Mouse (Mus musculus): ENCODE measurements at regions not wholly inside any gene's neighbourhood (a gene's known extent, or its start where the extent isn't known, plus 50 kb on each side); places are given as distances from the start of the nearest gene placed in this dataset.

DNA sequence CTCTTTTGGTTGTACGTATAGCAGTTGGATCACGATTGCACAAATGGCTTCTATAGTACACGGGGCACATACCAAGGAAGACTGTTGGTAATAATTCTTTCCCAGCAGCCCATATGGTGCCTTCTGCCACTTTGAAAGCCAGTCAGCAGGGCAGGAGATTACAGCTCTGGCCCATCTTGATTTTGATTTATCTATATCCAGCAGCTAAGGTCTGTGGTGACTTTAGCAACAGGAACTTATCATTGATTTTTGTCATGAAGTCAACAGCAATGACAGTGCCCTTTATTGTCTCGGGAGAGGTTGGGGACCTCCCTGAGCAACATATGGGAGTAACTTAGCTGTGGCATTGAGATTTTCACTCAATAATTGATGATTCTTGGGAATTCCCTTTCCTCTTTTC is 64.1 kb upstream of the Tab2 start:
- Histone ChIP-seq H3K4me1 (ENCODE audit: control insufficient read depth in 1 of 2, insufficient read depth in 2 of 2, low read length in 2 of 2) (peaks cover 19 to 46% of the 10 kb centered on the region in 2 experiments), H3K9ac (ENCODE audit: control insufficient read depth, low read depth, low read length, poor library complexity, severe bottlenecking) (no peak overlapping the region), H3K79me2 (ENCODE audit: control insufficient read depth, insufficient read depth, low read length, poor library complexity) (no peaks in the 10 kb centered on the region), H3K9me3 (replicated peaks; ENCODE audit: insufficient read depth, low read length) (no peaks in the 10 kb centered on the region), H3K36me3 (ENCODE audit: control insufficient read depth in 1 of 2, insufficient read depth in 2 of 2, low read length in 2 of 2) (peaks cover 0 to 46% of the 10 kb centered on the region in 2 experiments; a peak in 2 of 4 replicates), H3K27me3 (ENCODE audit: control insufficient read depth in 1 of 2, insufficient read depth in 2 of 2, low read length in 2 of 2) (no peaks in the 10 kb centered on the region), H3K27ac (ENCODE audit: control insufficient read depth, low read depth, low read length) (peak overlapping the region; percentile 75), H3K4me3 (ENCODE audit: control insufficient read depth in 1 of 2, insufficient read depth in 1 of 2, low read depth in 2 of 2, low read length in 2 of 2) (peak overlapping the region; percentile 2 to 18; a peak in 1 of 4 replicates)
- peak; percentile 88 for TF ChIP-seq TAL1 (IDR thresholded peaks at IDR 0.05; ENCODE audit: low read length)
- TF ChIP-seq ZKSCAN1 (IDR thresholded peaks at IDR 0.05; ENCODE audit: low read depth, low read length), result no peak
- peak; percentile 69 for TF ChIP-seq SIN3A (IDR thresholded peaks at IDR 0.05; ENCODE audit: low read length)
- TF ChIP-seq MYC (IDR thresholded peaks at IDR 0.05; ENCODE audit: low read depth, low read length), result 0 out of 2 replicates have a peak, but pooled peaks have one; percentile 45
- TF ChIP-seq USF1 (IDR thresholded peaks at IDR 0.05; ENCODE audit: low read depth, low read length), result no peak
- TF ChIP-seq ZC3H11A (IDR thresholded peaks at IDR 0.05; ENCODE audit: low read depth, low read length), result no peak
- peak; percentile 92 to 94 for TF ChIP-seq EP300 (IDR thresholded peaks at IDR 0.05; ENCODE audit: low read depth in 1 of 2, low read length in 2 of 2)
- no peak for TF ChIP-seq ZMIZ1 (IDR thresholded peaks at IDR 0.05; ENCODE audit: low read depth, low read length)
- peak; percentile 72; the same call in 1 of the 2 replicates for TF ChIP-seq MYB (IDR thresholded peaks at IDR 0.05; ENCODE audit: low read depth, low read length)
- no peak; the same call in 1 of the 2 replicates for TF ChIP-seq CHD2 (IDR thresholded peaks at IDR 0.05; ENCODE audit: low read length)
- 0 out of 2 replicates have a peak, but pooled peaks have one; percentile 57 for TF ChIP-seq JUND (IDR thresholded peaks at IDR 0.05; ENCODE audit: low read depth, low read length)
- peak; percentile 95 for TF ChIP-seq RCOR1 (IDR thresholded peaks at IDR 0.05; ENCODE audit: low read depth, low read length)
- TF ChIP-seq BHLHE40 (IDR thresholded peaks at IDR 0.05; ENCODE audit: borderline replicate concordance, low read depth, low read length), result peak; percentile 67; the same call in 1 of the 2 replicates
- TF ChIP-seq TCF12 (IDR thresholded peaks at IDR 0.05; ENCODE audit: low read depth, low read length), result peak; percentile 95
- peak; percentile 67; the same call in 1 of the 2 replicates for TF ChIP-seq GABPA (IDR thresholded peaks at IDR 0.05; ENCODE audit: low read depth, low read length)
- peak; percentile 72; the same call in 1 of the 2 replicates for TF ChIP-seq MAFK (IDR thresholded peaks at IDR 0.05; ENCODE audit: borderline replicate concordance, low read depth, low read length)
- TF ChIP-seq ETS1 (IDR thresholded peaks at IDR 0.05; ENCODE audit: low read depth, low read length), result peak; percentile 92
- peak; percentile 94 for TF ChIP-seq GATA1 (IDR thresholded peaks at IDR 0.05; ENCODE audit: low read depth, low read length)
- 0 out of 2 replicates have a peak, but pooled peaks have one; percentile 41 for TF ChIP-seq MAZ (IDR thresholded peaks at IDR 0.05; ENCODE audit: low read depth, low read length)
- DNase-seq (ENCODE audit: low read depth, low spot score), result peak; percentile 77

Measured in MEL (cell line).